Mouse (Mus musculus) thymus, adult 2 months (tissue): ENCODE data around the gene Golgb1.

Experiments
- CTCF ChIP-seq: fragments of 200-500 bp; IDR thresholded peaks from 2 replicates; pipeline ENCODE4 v1.5.1; 2012; ENCODE audit warnings: mild to moderate bottlenecking, control low read depth, low read length, moderate library complexity, borderline replicate concordance; ENCODE audit not compliant: control insufficient read depth, poor library complexity, insufficient read depth; ENCODE audit errors: extremely low read depth
- POLR2A ChIP-seq: fragments of 200-500 bp; IDR thresholded peaks from 2 replicates; pipeline ENCODE4 v1.6.1; 2012; ENCODE audit warnings: mild to moderate bottlenecking, low read length, control low read depth, moderate library complexity; ENCODE audit not compliant: control insufficient read depth, poor library complexity, insufficient read depth; ENCODE audit errors: extremely low read depth

- TF ChIP-seq CTCF (no peak), POLR2A (no peak)
Observed at GRCm38 (mm10) chr16:36882737-36883343, 7.9 kb downstream of the Golgb1 start.
